Mouse (Mus musculus): ENCODE data around the gene Setd1a. TPM values are rescaled to one million over a fixed set of nuclear protein-coding genes. Genes with fewer than 3 reads are reported as not detected.
"Not testable (repeated sequence)": the region's sequence is repeated elsewhere in the genome, so short reads cannot be mapped to it uniquely, and the experiment has no call there.

Setd1a gene
- polyA plus RNA-seq (2014; fragmentation: Nextera tagmentation; extraction: Ambion mirVana): 32.6 and 34.7 TPM in 2 replicates

GRCm38 (mm10) chr7:127776426-127776825, at the start of gene Setd1a:
Gene Setd1a, plus strand, starts transcription at chr7:127776670.
- Histone ChIP-seq H3K4me3 (ENCODE audit: low read length) (peak within 1 kb of the TSS; percentile 96), H3K36me3 (ENCODE audit: control insufficient read depth, insufficient read depth, low read length) (peaks cover 32% of the 10 kb centered on the region), H3K4me2 (replicated peaks; ENCODE audit: low read depth, low read length) (peak within 1 kb of the TSS; percentile 82), H3K9me3 (ENCODE audit: control insufficient read depth, low read length) (no peaks in the 10 kb centered on the region), H3K9ac (ENCODE audit: low read depth, low read length) (peak within 1 kb of the TSS; percentile 96), H3K27me3 (ENCODE audit: control insufficient read depth, insufficient read depth, low read length) (no peaks in the 10 kb centered on the region), H3K4me1 (ENCODE audit: control insufficient read depth, insufficient read depth, low read length) (peaks cover 12% of the 10 kb centered on the region), H3K27ac (ENCODE audit: low read depth, low read length) (peak within 1 kb of the TSS; percentile 95)
- under 1% methylated on average over 23 of the region's 23 CpGs for WGBS
- peak; percentile 47 for ATAC-seq (ENCODE audit: low FRiP score, low TSS enrichment)

- H3K27me3 ChIP-seq (ENCODE audit: control insufficient read depth, insufficient read depth, low read length): no peaks in the 10 kb centered on the region
- no peaks in the 10 kb centered on the region for H3K4me1 ChIP-seq (ENCODE audit: control insufficient read depth, insufficient read depth, low read length)
- no peaks in the 10 kb centered on the region for H3K9me3 ChIP-seq (ENCODE audit: control insufficient read depth, low read length)
- ATAC-seq (ENCODE audit: low FRiP score, low TSS enrichment): no peak
- H3K36me3 ChIP-seq (ENCODE audit: control insufficient read depth, insufficient read depth, low read length): no peaks in the 10 kb centered on the region
- H3K9ac ChIP-seq (ENCODE audit: low read depth, low read length): no peak overlapping the region
- H3K27ac ChIP-seq (ENCODE audit: low read depth, low read length): no peak overlapping the region
- H3K4me3 ChIP-seq (ENCODE audit: low read length): no peak overlapping the region
- no peak overlapping the region for H3K4me2 ChIP-seq (replicated peaks; ENCODE audit: low read depth, low read length)
- WGBS: 86% methylated on average over 7 of the region's 7 CpGs
Observed at GRCm38 (mm10) chr7:127727898-127728297, 48.6 kb upstream of the Setd1a start.

- Histone ChIP-seq H3K36me3 (ENCODE audit: control insufficient read depth, insufficient read depth, low read length) (no peaks in the 10 kb centered on the region), H3K4me3 (ENCODE audit: low read length) (no peak overlapping the region), H3K4me1 (ENCODE audit: control insufficient read depth, insufficient read depth, low read length) (no peaks in the 10 kb centered on the region), H3K4me2 (replicated peaks; ENCODE audit: low read depth, low read length) (no peak overlapping the region), H3K9me3 (ENCODE audit: control insufficient read depth, low read length) (no peaks in the 10 kb centered on the region), H3K27me3 (ENCODE audit: control insufficient read depth, insufficient read depth, low read length) (no peaks in the 10 kb centered on the region), H3K9ac (ENCODE audit: low read depth, low read length) (no peak overlapping the region), H3K27ac (ENCODE audit: low read depth, low read length) (no peak overlapping the region)
- 65% methylated on average over 4 of the region's 4 CpGs for WGBS
- ATAC-seq (ENCODE audit: low FRiP score, low TSS enrichment): no peak
Observed at GRCm38 (mm10) chr7:127730170-127730569, 46.3 kb upstream of the Setd1a start.

- not testable (repeated sequence) for H3K36me3 ChIP-seq (ENCODE audit: control insufficient read depth, insufficient read depth, low read length); H3K27me3 ChIP-seq (ENCODE audit: control insufficient read depth, insufficient read depth, low read length)
Observed at GRCm38 (mm10) chr7:127732066-127732465, 44.4 kb upstream of the Setd1a start, which contains the start of gene Ctf2. Gene Ctf2, minus strand, starts transcription at chr7:127732166.

GRCm38 (mm10) chr7:127744366-127745045, 32.0 kb upstream of the Setd1a start, which contains the start of gene Fbxl19:
Gene Fbxl19, plus strand, starts transcription at chr7:127744543.
- Histone ChIP-seq H3K9me3 (ENCODE audit: control insufficient read depth, low read length) (no peaks in the 10 kb centered on the region), H3K36me3 (ENCODE audit: control insufficient read depth, insufficient read depth, low read length) (peaks cover 16% of the 10 kb centered on the region), H3K4me1 (ENCODE audit: control insufficient read depth, insufficient read depth, low read length) (peaks cover 8% of the 10 kb centered on the region), H3K4me3 (ENCODE audit: low read length) (peak within 1 kb of the TSS; percentile 91), H3K27ac (ENCODE audit: low read depth, low read length) (peak within 1 kb of the TSS; percentile 97), H3K4me2 (replicated peaks; ENCODE audit: low read depth, low read length) (peak within 1 kb of the TSS; percentile 73), H3K9ac (ENCODE audit: low read depth, low read length) (peak within 1 kb of the TSS; percentile 92), H3K27me3 (ENCODE audit: control insufficient read depth, insufficient read depth, low read length) (no peaks in the 10 kb centered on the region)
- under 1% methylated on average over 26 of the region's 26 CpGs for WGBS
- no peak for ATAC-seq (ENCODE audit: low FRiP score, low TSS enrichment)

More at GRCm38 (mm10) chr7:127732066-127732465, 44.4 kb upstream of the Setd1a start, which contains the start of gene Ctf2:
- no CpG with 5 or more reads among the region's 5 CpGs for WGBS
- H3K4me1 ChIP-seq (ENCODE audit: control insufficient read depth, insufficient read depth, low read length); H3K4me2 ChIP-seq (replicated peaks; ENCODE audit: low read depth, low read length); ATAC-seq (ENCODE audit: low FRiP score, low TSS enrichment); H3K27ac ChIP-seq (ENCODE audit: low read depth, low read length); H3K9me3 ChIP-seq (ENCODE audit: control insufficient read depth, low read length); H3K4me3 ChIP-seq (ENCODE audit: low read length); H3K9ac ChIP-seq (ENCODE audit: low read depth, low read length): not testable (repeated sequence)

- WGBS: 0% methylated on average over 19 of the region's 19 CpGs
- ATAC-seq (ENCODE audit: low FRiP score, low TSS enrichment): peak; percentile 80
Observed at GRCm38 (mm10) chr7:127745251-127745651, 31.2 kb upstream of the Setd1a start.

GRCm38 (mm10) chr7:127745652-127746493, 30.6 kb upstream of the Setd1a start:
- H3K4me2 ChIP-seq (replicated peaks; ENCODE audit: low read depth, low read length): peak overlapping the region; percentile 73
- peaks cover 8% of the 10 kb centered on the region for H3K4me1 ChIP-seq (ENCODE audit: control insufficient read depth, insufficient read depth, low read length)
- peaks cover 30% of the 10 kb centered on the region for H3K36me3 ChIP-seq (ENCODE audit: control insufficient read depth, insufficient read depth, low read length)
- peak overlapping the region; percentile 92 for H3K9ac ChIP-seq (ENCODE audit: low read depth, low read length)
- peak overlapping the region; percentile 91 for H3K4me3 ChIP-seq (ENCODE audit: low read length)
- no peaks in the 10 kb centered on the region for H3K27me3 ChIP-seq (ENCODE audit: control insufficient read depth, insufficient read depth, low read length)
- peak overlapping the region; percentile 97 for H3K27ac ChIP-seq (ENCODE audit: low read depth, low read length)
- peak; percentile 87 for ATAC-seq (ENCODE audit: low FRiP score, low TSS enrichment)
- under 1% methylated on average over 36 of the region's 39 CpGs for WGBS
- no peaks in the 10 kb centered on the region for H3K9me3 ChIP-seq (ENCODE audit: control insufficient read depth, low read length)

More at GRCm38 (mm10) chr7:127745251-127745651, 31.2 kb upstream of the Setd1a start:
- H3K36me3 ChIP-seq (ENCODE audit: control insufficient read depth, insufficient read depth, low read length): peaks cover 23% of the 10 kb centered on the region
- H3K4me1 ChIP-seq (ENCODE audit: control insufficient read depth, insufficient read depth, low read length): peaks cover 8% of the 10 kb centered on the region
- H3K4me3 ChIP-seq (ENCODE audit: low read length): peak overlapping the region; percentile 91
- no peaks in the 10 kb centered on the region for H3K27me3 ChIP-seq (ENCODE audit: control insufficient read depth, insufficient read depth, low read length)
- H3K27ac ChIP-seq (ENCODE audit: low read depth, low read length): peak overlapping the region; percentile 97
- no peaks in the 10 kb centered on the region for H3K9me3 ChIP-seq (ENCODE audit: control insufficient read depth, low read length)
- H3K4me2 ChIP-seq (replicated peaks; ENCODE audit: low read depth, low read length): peak overlapping the region; percentile 73
- peak overlapping the region; percentile 92 for H3K9ac ChIP-seq (ENCODE audit: low read depth, low read length)

GRCm38 (mm10) chr7:127746494-127747491, 29.7 kb upstream of the Setd1a start:
- Histone ChIP-seq H3K36me3 (ENCODE audit: control insufficient read depth, insufficient read depth, low read length) (peaks cover 39% of the 10 kb centered on the region), H3K4me1 (ENCODE audit: control insufficient read depth, insufficient read depth, low read length) (peaks cover 8% of the 10 kb centered on the region), H3K4me2 (replicated peaks; ENCODE audit: low read depth, low read length) (peak overlapping the region; percentile 73), H3K9me3 (ENCODE audit: control insufficient read depth, low read length) (no peaks in the 10 kb centered on the region), H3K27ac (ENCODE audit: low read depth, low read length) (peak overlapping the region; percentile 97), H3K27me3 (ENCODE audit: control insufficient read depth, insufficient read depth, low read length) (no peaks in the 10 kb centered on the region), H3K9ac (ENCODE audit: low read depth, low read length) (peak overlapping the region; percentile 92), H3K4me3 (ENCODE audit: low read length) (peak overlapping the region; percentile 91)
- under 1% methylated on average over 37 of the region's 62 CpGs for WGBS
- ATAC-seq (ENCODE audit: low FRiP score, low TSS enrichment): peak; percentile 24

All from kidney, embryonic 14.5 days (tissue).